Mouse (Mus musculus) kidney, adult 8-10 months (tissue): ENCODE results near the gene Ppp1r12b.

ENCODE experiments used
- DNase-seq, 2 experiments: peaks; one replicate each; pipeline ENCODE4 v3.0.0; 2022

The Ppp1r12b gene

GRCm38 (mm10) chr1:134713421-134713969, 242.2 kb downstream of the Ppp1r12b start:
- no peak for DNase-seq

- no peak for DNase-seq
Measured at GRCm38 (mm10) chr1:134712781-134713299, 242.9 kb downstream of the Ppp1r12b start.

GRCm38 (mm10) chr1:134711653-134712052, 244.1 kb downstream of the Ppp1r12b start:
- no peak for DNase-seq

GRCm38 (mm10) chr1:134711061-134711460, 244.7 kb downstream of the Ppp1r12b start:
- DNase-seq: no peak

GRCm38 (mm10) chr1:134709411-134710306, 246.1 kb downstream of the Ppp1r12b start:
- no peak for DNase-seq

GRCm38 (mm10) chr1:134708801-134709385, 246.8 kb downstream of the Ppp1r12b start:
- no peak for DNase-seq

- no peak for DNase-seq
Measured at GRCm38 (mm10) chr1:134708274-134708673, 247.5 kb downstream of the Ppp1r12b start.

GRCm38 (mm10) chr1:134707516-134707915, 248.2 kb downstream of the Ppp1r12b start:
- no peak for DNase-seq

GRCm38 (mm10) chr1:134706549-134706948, 249.2 kb downstream of the Ppp1r12b start:
- no peak for DNase-seq
